Mouse (Mus musculus): Measurements from ENCODE around the gene Hoxb4. TPM values are rescaled to one million over a fixed set of nuclear protein-coding genes. Genes with fewer than 3 reads are reported as not detected.
A peak's percentile ranks its signal among the peaks of the same experiment; 100 is the strongest.

Hoxb4 gene
- total RNA-seq, 1 experiment from 2014 or later = 1.1 TPM

GRCm38 (mm10) chr11:96346916-96347520, 29.0 kb downstream of the Hoxb4 start:
- ATAC-seq (replicated peaks; ENCODE audit: low read depth, poor library complexity, severe bottlenecking) = no peak

DNA sequence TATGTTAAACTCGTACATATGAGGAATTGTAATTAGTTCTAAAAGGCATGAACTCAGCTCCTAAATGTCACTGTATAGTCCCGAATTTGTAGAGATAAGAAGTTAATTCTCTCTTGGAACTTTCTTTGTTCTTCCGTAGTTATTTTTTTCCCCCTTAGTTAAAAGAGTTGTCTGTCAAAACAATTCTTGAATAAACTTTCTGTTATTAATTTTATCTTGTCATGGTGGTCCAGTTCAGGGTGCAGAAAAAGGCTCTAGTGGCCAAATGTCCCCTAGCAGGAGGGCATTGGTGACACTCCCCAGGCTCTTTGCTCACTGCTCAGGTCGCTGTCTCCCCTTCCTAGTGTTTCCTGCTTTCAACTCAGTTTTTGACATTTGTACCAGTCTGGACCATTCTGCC, 29.6 kb downstream of the Hoxb4 start:
- no peak for ATAC-seq (replicated peaks; ENCODE audit: low read depth, poor library complexity, severe bottlenecking)

DNA sequence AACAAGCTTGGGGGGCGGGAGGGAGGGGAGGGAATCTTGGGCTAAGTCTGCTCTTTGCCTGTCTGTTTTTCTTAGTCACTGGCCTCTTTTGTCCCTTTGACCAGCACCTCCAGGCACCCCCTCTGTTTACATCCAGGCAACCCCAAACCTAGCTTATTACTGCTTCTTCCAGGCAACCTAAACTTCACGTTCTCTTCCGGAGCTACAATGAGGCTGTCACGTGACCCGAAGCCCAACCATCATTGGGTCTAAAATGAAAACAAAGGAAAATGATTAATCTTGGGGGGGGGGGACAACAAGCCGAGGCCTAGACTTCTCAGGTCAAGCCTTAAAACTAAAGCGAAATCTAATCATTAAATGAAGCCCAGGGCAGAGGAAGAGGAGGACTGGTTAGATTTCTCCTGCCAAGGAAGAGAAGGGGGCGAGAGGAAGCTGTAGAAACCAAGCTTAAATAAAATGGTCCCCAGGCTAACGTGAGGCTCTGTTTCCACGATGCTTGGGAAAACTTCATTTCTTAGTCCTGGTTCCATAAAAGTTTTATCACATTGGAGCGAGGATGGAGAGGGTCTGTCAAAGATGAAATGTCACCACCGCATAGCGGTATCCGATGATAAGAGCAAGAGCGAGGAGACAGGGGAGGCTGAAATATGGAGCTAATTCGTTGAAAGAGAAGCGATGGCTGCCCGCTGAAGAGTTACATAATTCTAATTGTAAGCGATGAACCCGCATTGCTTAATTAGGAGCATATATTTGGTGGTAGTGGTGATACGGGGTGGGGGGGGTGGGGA, 30.3 kb downstream of the Hoxb4 start:
- ATAC-seq (replicated peaks; ENCODE audit: low read depth, poor library complexity, severe bottlenecking) = no peak

DNA sequence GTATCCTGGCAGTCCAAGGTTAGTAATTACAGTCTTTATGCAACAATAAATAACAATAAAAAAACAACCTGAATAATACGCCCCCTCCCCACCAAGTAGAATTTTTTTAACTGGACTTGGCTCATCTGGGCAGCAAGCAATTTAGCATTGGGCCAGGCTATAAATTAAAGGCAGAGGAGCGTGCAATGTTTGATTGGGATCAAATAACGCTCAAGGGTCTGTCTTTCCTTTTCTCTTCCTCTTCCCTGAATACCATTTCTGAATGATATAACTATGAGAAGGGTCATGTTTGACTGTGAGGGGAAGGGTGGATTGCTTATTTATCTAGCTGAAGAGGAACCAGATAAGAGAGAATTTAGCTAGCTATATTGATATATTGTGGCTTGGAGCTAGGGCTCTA, 30.9 kb downstream of the Hoxb4 start:
- ATAC-seq (replicated peaks; ENCODE audit: low read depth, poor library complexity, severe bottlenecking) = no peak

DNA sequence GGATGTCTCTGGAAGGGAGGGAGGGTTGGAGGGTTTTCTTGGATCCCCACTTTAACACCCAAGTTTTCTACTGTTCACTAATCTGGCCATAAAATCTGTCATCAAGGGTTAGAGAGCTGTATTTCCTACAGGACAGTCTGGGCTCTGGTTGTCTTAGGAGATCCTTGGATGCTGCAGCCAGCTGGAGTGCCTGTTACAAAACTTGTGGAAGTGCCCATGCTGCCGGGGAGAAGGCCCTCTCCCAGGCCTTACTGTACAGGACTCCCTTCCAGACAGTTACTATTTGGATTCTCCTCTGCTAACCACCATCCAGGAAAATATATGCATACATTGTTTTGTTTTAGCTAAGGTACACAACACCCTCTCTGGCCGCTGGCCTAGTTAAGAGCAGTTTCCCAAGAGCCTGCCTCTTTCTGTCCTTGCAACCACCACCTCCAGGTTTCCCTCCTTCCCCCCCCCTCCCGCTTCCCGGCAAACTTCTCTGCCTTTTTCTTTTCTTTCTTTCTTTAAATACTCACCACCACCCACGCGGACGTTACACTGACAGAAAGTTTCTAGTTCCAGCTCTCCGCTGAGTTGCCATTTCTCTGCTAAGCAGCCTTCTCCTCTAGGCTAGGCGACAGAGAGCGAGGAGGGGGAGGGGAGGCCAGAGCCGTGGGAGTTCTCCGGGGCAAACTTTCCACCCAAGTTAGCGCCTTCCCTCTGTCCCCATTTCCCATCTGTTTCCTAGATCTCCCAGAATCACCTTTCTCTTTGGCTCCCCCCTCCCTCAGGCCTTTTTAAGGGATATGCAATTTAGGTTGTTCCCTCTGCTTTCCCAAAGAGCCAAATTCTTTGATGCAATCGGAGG, 31.6 kb downstream of the Hoxb4 start:
- no peak for ATAC-seq (replicated peaks; ENCODE audit: low read depth, poor library complexity, severe bottlenecking)

DNA sequence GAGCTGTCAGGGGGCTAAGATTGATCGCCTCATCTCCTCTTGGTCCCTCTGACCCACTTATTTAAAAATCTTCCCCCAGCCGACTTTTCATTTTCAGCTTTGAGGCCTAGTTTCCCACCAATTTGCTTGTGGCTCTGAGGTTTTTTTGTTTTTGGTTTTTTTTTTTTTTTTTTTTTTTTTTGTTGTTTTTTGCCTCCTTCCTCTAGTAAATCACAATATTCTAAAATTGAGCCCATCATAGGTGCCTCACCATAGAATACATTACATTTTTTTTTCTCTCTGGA, 32.2 kb downstream of the Hoxb4 start, which contains the start of gene Hoxb2:
TSS of gene Hoxb2 (plus strand) at position 185 of the 284 bp plus-strand sequence.
- ATAC-seq (replicated peaks; ENCODE audit: low read depth, poor library complexity, severe bottlenecking) = no peak

GRCm38 (mm10) chr11:96350791-96351190, 32.7 kb downstream of the Hoxb4 start:
- ATAC-seq (replicated peaks; ENCODE audit: low read depth, poor library complexity, severe bottlenecking) = no peak

DNA sequence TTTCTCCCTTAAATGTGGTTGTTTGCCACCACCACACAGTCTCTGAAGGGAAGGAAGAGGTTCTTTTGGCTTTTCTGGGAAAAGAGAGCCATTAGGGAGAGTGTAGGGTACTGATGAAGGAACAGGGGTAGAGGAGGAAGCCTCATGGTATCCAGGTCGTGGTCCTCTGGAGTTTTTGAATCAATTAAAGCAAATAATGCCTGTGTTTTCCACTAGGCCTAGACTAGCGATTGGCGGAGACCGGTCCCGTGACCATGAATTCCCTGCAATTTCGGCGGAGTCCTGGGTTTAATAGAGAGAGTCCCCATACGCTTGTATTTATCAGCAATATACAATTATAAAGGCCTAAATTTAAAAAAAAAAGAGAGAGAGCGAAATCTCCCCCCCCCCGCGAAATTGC, 33.2 kb downstream of the Hoxb4 start:
- no peak for ATAC-seq (replicated peaks; ENCODE audit: low read depth, poor library complexity, severe bottlenecking)

DNA sequence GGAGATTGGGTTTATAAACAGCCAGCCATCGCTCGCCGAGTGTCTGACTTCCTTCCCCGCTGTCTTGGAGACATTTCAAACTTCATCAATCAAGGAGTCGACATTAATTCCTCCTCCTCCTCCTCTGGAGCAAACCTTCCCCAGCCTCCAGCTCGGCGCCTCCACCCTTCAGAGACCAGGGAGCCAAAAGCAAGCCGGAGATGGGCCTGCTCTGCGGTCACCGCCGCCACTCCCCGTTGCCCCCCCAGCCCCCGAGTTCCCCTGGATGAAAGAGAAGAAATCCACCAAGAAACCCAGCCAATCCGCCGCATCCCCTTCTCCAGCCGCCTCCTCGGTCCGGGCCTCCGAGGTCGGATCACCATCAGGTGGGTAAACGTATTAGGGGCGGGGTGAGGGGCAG, 33.8 kb downstream of the Hoxb4 start:
- ATAC-seq (replicated peaks; ENCODE audit: low read depth, poor library complexity, severe bottlenecking) = no peak

- ATAC-seq (replicated peaks; ENCODE audit: low read depth, poor library complexity, severe bottlenecking) = peak; percentile 42
Observed at GRCm38 (mm10) chr11:96352691-96353521, 34.8 kb downstream of the Hoxb4 start.

DNA sequence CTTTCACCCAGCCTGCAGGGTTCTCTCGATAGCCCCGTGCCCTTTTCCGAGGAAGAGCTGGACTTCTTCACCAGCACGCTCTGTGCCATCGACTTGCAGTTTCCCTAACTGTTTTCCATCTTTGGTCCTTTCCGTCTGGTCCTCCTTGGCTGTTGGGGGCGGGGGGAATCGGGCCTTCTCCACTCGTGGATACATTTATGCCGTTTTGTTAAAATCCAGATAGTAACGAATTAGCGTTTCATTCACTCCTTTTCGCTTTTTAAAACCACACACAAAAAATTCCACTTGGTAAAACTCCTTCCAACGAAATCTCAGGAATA, 35.4 kb downstream of the Hoxb4 start:
- ATAC-seq (replicated peaks; ENCODE audit: low read depth, poor library complexity, severe bottlenecking) = no peak

GRCm38 (mm10) chr11:96353939-96354338, 35.9 kb downstream of the Hoxb4 start:
- no peak for ATAC-seq (replicated peaks; ENCODE audit: low read depth, poor library complexity, severe bottlenecking)

DNA sequence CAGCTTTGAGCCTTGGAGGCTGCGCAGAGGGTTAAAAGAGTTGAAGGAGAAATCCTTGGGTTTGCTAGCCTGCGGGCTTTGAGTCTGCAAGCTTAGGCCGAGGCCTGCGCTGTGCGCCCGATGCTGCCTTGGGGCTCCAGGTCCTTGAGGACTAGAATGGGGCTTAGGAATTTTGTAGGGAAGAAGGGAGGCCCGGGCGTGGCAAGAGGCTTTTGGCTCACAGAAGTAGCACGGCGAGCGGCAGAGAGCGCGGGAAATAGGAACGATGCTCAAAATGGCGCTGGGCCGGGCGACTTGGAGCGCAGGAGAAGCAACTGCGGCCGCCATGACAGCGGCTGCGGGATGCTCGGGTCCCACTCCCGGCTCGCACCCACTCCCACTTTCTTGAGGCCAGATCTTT, 36.3 kb downstream of the Hoxb4 start:
- ATAC-seq (replicated peaks; ENCODE audit: low read depth, poor library complexity, severe bottlenecking) = no peak

DNA sequence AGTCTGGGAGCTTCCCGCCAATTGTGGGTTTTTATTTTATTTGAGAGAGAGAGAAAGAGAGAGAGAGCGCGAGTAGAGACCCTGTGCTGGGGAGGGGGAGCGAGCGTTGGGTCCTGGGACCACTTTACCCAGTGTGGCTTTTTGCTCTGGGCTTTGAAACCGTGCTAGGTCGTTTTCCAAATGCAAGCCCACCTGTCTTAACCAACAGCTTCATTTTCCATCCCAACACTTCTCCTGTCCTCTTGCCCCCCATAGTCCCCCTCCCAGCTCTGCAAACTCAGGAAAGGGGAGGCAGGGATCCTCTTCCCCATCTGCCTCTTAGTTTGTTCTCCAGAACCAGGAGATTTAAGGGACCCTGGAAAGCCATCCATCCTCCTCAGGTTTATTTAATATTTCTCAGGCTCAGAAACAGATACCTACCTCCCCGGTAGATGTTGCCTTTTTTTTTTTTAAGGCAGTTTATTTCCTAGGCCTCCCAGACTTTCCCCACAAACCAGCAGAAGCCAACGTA, 36.8 kb downstream of the Hoxb4 start:
- no peak for ATAC-seq (replicated peaks; ENCODE audit: low read depth, poor library complexity, severe bottlenecking)

DNA sequence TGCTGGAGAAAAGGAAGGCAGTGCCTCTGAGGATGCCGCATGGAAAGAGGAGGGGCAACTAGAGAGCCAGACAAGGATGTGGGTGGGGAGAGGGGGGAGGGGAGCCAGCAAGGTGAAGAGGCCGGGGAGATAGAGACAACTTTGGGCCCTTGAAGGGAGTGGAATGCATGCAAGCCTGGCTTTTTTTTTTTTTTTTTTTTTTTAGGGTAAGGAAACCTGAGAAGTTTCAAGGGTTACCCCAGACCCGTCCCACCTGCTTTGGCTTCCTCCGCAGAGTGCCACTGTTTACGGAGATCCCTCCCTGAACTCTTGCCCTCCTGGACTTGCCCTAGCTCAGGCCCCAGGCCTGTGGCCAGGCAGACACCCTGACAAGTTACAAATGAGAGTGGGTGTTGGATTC, 45.7 kb downstream of the Hoxb4 start:
- no peak for ATAC-seq (replicated peaks; ENCODE audit: low read depth, poor library complexity, severe bottlenecking)

DNA sequence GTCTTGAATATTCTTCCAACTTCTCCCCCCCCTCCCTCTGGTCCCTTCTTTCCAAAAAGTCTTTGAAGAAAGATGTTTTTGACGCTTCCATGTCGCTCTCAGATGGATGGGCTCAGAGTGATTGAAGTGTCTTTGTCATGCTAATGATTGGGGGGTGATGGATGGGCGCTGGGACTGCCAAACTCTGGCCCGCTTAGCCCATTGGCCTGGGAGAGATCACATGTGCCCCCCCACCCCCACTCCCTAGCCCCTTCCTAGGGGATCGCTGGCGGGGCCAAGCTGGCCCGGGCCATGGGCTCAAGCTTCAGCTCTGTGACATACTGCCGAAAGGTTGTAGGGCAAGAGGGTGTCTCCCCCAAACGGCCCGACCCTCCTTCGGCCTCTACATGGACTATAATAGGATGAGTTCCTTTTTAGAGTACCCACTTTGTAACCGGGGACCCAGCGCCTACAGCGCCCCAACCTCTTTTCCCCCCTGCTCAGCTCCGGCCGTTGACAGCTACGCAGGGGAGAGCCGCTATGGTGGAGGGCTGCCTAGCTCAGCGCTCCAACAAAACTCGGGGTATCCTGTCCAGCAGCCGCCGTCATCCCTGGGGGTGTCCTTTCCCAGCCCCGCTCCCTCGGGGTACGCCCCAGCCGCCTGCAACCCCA, 47.5 kb downstream of the Hoxb4 start, which contains the start of gene Hoxb1:
TSS of gene Hoxb1 (plus strand) at position 312 of the 651 bp plus-strand sequence.
- ATAC-seq (replicated peaks; ENCODE audit: low read depth, poor library complexity, severe bottlenecking) = 0 out of 2 replicates have a peak, but pooled peaks have one; percentile 24

DNA sequence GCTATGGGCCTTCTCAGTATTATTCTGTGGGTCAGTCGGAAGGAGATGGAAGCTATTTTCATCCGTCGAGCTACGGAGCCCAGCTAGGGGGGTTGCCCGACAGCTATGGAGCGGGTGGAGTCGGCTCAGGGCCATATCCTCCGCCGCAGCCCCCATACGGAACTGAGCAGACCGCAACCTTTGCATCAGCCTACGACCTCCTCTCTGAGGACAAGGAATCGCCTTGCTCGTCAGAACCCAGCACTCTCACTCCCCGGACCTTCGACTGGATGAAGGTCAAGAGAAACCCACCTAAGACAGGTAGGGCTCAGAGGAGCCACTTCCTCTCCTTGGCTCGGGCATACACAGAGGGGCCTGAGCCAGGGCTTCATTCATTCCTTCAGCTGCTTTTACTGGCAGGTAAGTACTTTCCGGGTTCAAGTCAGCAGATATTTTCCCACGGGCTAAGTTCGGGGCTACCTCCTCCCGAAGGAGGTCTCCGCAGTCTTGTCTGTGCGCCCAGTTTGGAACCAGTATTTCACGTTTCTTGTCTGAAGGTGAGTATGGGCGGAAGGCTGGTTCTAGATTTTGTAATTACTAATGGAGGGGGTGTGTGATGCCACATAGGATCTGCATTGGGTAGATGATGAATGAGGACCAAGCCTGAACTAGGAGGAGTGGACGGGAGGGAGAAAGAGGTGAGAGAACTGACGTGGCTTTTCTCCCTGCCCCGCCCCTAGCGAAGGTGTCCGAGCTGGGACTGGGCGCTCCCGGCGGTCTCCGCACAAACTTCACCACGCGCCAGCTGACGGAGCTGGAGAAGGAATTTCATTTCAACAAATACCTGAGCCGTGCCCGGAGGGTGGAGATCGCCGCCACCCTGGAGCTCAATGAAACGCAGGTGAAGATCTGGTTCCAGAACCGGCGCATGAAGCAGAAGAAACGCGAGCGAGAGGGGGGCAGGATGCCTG, 48.3 kb downstream of the Hoxb4 start:
- peak; percentile 77 for ATAC-seq (replicated peaks; ENCODE audit: low read depth, poor library complexity, severe bottlenecking)

GRCm38 (mm10) chr11:96367141-96367540, 49.1 kb downstream of the Hoxb4 start:
- no peak for ATAC-seq (replicated peaks; ENCODE audit: low read depth, poor library complexity, severe bottlenecking)
